Mouse (Mus musculus): ENCODE data around the gene Hcfc1r1. TPM values are rescaled to one million over a fixed set of nuclear protein-coding genes. Genes with fewer than 3 reads are reported as not detected.

Hcfc1r1 gene
- polyA plus RNA-seq, 1 experiment from 2014 or later: 389 TPM

GRCm38 (mm10) chr17:23695801-23696200 lies 22.4 kb downstream of the Hcfc1r1 start:
- no peak overlapping the region for H3K27ac ChIP-seq (ENCODE audit: low read depth, low read length)
- H3K27me3 ChIP-seq (ENCODE audit: control insufficient read depth, insufficient read depth, low read length): peaks cover 35% of the 10 kb centered on the region
- H3K4me3 ChIP-seq (ENCODE audit: low read depth, low read length): no peak overlapping the region
- no peaks in the 10 kb centered on the region for H3K9me3 ChIP-seq (replicated peaks; ENCODE audit: control insufficient read depth, low read length)
- peaks cover 5% of the 10 kb centered on the region for H3K4me1 ChIP-seq (ENCODE audit: control insufficient read depth, insufficient read depth, low read length)
- WGBS (ENCODE audit: insufficient replicate concordance): 15% methylated on average over 3 of the region's 3 CpGs
- no peak for ATAC-seq (replicated peaks; ENCODE audit: insufficient number of reproducible peaks, low FRiP score, low TSS enrichment)
- no peak overlapping the region for H3K9ac ChIP-seq (ENCODE audit: low read depth, low read length)
- no peak overlapping the region for H3K4me2 ChIP-seq
- H3K36me3 ChIP-seq (ENCODE audit: control insufficient read depth, insufficient read depth, low read length): no peaks in the 10 kb centered on the region

- Histone ChIP-seq H3K27ac (ENCODE audit: low read depth, low read length) (no peak overlapping the region), H3K9me3 (replicated peaks; ENCODE audit: control insufficient read depth, low read length) (no peaks in the 10 kb centered on the region), H3K4me1 (ENCODE audit: control insufficient read depth, insufficient read depth, low read length) (peaks cover 5% of the 10 kb centered on the region), H3K27me3 (ENCODE audit: control insufficient read depth, insufficient read depth, low read length) (peaks cover 40% of the 10 kb centered on the region), H3K36me3 (ENCODE audit: control insufficient read depth, insufficient read depth, low read length) (no peaks in the 10 kb centered on the region), H3K4me2 (peak overlapping the region; percentile 99), H3K9ac (ENCODE audit: low read depth, low read length) (peak overlapping the region; percentile 56; the same call in 1 of the 2 replicates), H3K4me3 (ENCODE audit: low read depth, low read length) (peak overlapping the region; percentile 58)
- 1% methylated on average over 86 of the region's 101 CpGs for WGBS (ENCODE audit: insufficient replicate concordance)
- ATAC-seq (replicated peaks; ENCODE audit: insufficient number of reproducible peaks, low FRiP score, low TSS enrichment): 0 out of 2 replicates have a peak, but pooled peaks have one; percentile 5
Measured at GRCm38 (mm10) chr17:23699131-23700077, 26.0 kb downstream of the Hcfc1r1 start.

DNA sequence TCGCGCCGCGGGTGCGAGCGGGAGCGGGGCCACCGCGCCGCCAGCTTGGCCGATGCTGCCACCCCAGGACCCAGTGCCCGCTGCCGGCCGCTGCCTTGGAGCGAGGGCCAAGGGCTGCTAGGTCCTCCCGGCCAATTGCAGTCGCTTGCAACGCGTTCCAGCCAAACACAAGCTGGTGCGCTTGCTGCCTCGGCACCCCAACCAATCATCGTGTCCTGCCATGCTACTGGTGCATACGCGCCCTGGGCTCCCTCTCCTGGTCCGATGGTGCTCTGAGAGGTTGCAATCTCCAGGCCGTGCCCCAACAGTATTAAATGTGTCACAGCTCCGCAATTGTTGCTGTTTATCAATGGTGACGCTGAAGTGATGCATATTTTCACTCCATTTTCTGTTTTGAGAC lies 26.7 kb downstream of the Hcfc1r1 start:
- Histone ChIP-seq H3K4me2 (peak overlapping the region; percentile 99), H3K4me1 (ENCODE audit: control insufficient read depth, insufficient read depth, low read length) (peaks cover 5% of the 10 kb centered on the region), H3K27me3 (ENCODE audit: control insufficient read depth, insufficient read depth, low read length) (peaks cover 44% of the 10 kb centered on the region), H3K9me3 (replicated peaks; ENCODE audit: control insufficient read depth, low read length) (no peaks in the 10 kb centered on the region), H3K4me3 (ENCODE audit: low read depth, low read length) (peak overlapping the region; percentile 58), H3K9ac (ENCODE audit: low read depth, low read length) (peak overlapping the region; percentile 56; the same call in 1 of the 2 replicates), H3K36me3 (ENCODE audit: control insufficient read depth, insufficient read depth, low read length) (no peaks in the 10 kb centered on the region), H3K27ac (ENCODE audit: low read depth, low read length) (no peak overlapping the region)
- ATAC-seq (replicated peaks; ENCODE audit: insufficient number of reproducible peaks, low FRiP score, low TSS enrichment): peak; percentile 89
- WGBS (ENCODE audit: insufficient replicate concordance): 1% methylated on average over 25 of the region's 28 CpGs

DNA sequence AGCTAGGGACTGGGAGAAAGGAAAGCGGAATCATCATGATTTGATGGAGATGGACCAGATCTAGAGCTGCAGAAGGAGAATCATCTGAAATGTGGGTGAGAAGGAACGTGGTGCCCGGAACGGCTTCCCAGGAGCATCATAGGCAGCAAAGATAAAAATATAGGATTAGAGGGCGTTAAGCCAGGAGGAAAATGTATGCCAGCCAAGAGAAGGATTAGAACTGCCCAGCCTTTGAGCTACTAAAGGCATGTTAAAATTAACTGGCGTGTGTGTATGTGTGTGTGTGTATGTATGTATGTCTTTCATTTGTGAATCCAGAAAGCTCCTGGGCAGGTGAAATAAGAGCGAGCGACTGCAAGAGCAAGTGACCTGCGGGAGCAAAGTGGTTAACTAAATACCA lies 29.9 kb downstream of the Hcfc1r1 start:
- no peak overlapping the region for H3K27ac ChIP-seq (ENCODE audit: low read depth, low read length)
- H3K36me3 ChIP-seq (ENCODE audit: control insufficient read depth, insufficient read depth, low read length): no peaks in the 10 kb centered on the region
- no peaks in the 10 kb centered on the region for H3K9me3 ChIP-seq (replicated peaks; ENCODE audit: control insufficient read depth, low read length)
- peaks cover 47% of the 10 kb centered on the region for H3K27me3 ChIP-seq (ENCODE audit: control insufficient read depth, insufficient read depth, low read length)
- no peak for ATAC-seq (replicated peaks; ENCODE audit: insufficient number of reproducible peaks, low FRiP score, low TSS enrichment)
- peaks cover 5% of the 10 kb centered on the region for H3K4me1 ChIP-seq (ENCODE audit: control insufficient read depth, insufficient read depth, low read length)
- no peak overlapping the region for H3K4me2 ChIP-seq
- H3K9ac ChIP-seq (ENCODE audit: low read depth, low read length): no peak overlapping the region
- WGBS (ENCODE audit: insufficient replicate concordance): 81% methylated on average over 9 of the region's 9 CpGs
- H3K4me3 ChIP-seq (ENCODE audit: low read depth, low read length): no peak overlapping the region

DNA sequence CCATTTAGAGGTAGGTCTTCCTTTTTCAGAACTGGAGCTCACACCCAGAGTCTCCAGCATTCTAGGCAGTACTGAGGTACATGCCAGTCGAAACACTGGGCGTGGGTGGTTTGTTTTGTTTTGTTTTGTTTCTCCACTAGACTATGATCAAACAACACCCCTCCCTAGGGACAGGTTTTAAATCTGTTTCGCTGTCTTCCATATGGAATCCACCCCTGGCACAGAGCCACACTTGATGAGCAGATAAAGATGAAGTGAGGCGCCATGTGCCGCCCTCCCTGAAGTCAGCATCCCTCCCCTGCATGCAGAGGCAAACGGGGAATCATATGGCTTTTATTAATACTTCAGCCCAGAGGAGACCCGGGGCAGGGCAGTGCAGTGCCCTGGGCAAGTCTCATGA lies 31.3 kb downstream of the Hcfc1r1 start:
- Histone ChIP-seq H3K27me3 (ENCODE audit: control insufficient read depth, insufficient read depth, low read length) (peaks cover 32% of the 10 kb centered on the region), H3K9ac (ENCODE audit: low read depth, low read length) (no peak overlapping the region), H3K4me2 (no peak overlapping the region), H3K27ac (ENCODE audit: low read depth, low read length) (no peak overlapping the region), H3K4me3 (ENCODE audit: low read depth, low read length) (no peak overlapping the region), H3K9me3 (replicated peaks; ENCODE audit: control insufficient read depth, low read length) (no peaks in the 10 kb centered on the region), H3K4me1 (ENCODE audit: control insufficient read depth, insufficient read depth, low read length) (no peaks in the 10 kb centered on the region), H3K36me3 (ENCODE audit: control insufficient read depth, insufficient read depth, low read length) (no peaks in the 10 kb centered on the region)
- 58% methylated on average over 7 of the region's 7 CpGs for WGBS (ENCODE audit: insufficient replicate concordance)
- ATAC-seq (replicated peaks; ENCODE audit: insufficient number of reproducible peaks, low FRiP score, low TSS enrichment): no peak

- Histone ChIP-seq H3K9me3 (replicated peaks; ENCODE audit: control insufficient read depth, low read length) (no peaks in the 10 kb centered on the region), H3K4me3 (ENCODE audit: low read depth, low read length) (no peak overlapping the region), H3K27me3 (ENCODE audit: control insufficient read depth, insufficient read depth, low read length) (peaks cover 30% of the 10 kb centered on the region), H3K4me2 (no peak overlapping the region), H3K36me3 (ENCODE audit: control insufficient read depth, insufficient read depth, low read length) (no peaks in the 10 kb centered on the region), H3K4me1 (ENCODE audit: control insufficient read depth, insufficient read depth, low read length) (no peaks in the 10 kb centered on the region), H3K9ac (ENCODE audit: low read depth, low read length) (no peak overlapping the region), H3K27ac (ENCODE audit: low read depth, low read length) (no peak overlapping the region)
- ATAC-seq (replicated peaks; ENCODE audit: insufficient number of reproducible peaks, low FRiP score, low TSS enrichment): no peak
- 76% methylated on average over 7 of the region's 7 CpGs for WGBS (ENCODE audit: insufficient replicate concordance)
Measured at GRCm38 (mm10) chr17:23705525-23706104, 32.2 kb downstream of the Hcfc1r1 start.

DNA sequence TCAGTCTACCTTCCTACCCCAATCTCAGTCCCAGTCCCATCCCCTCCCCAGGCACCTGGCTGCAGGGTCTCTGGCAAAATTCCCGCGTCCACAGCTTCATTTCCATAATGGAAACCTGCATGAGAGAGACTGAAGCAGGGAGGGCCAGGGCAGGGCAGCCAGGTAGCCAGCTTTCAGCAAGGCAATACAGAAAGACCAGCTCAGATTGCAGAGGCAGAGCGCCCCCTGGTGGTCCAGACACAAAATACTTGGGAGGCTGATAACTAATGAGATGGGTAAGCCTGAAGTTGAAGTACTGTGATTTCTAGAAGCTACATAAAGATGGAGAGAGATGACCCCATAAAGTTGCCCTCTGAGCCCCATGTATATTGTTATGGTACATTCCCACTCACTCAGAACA lies 32.8 kb downstream of the Hcfc1r1 start:
- no peak overlapping the region for H3K9ac ChIP-seq (ENCODE audit: low read depth, low read length)
- H3K4me3 ChIP-seq (ENCODE audit: low read depth, low read length): no peak overlapping the region
- peaks cover 27% of the 10 kb centered on the region for H3K27me3 ChIP-seq (ENCODE audit: control insufficient read depth, insufficient read depth, low read length)
- no peak overlapping the region for H3K4me2 ChIP-seq
- H3K9me3 ChIP-seq (replicated peaks; ENCODE audit: control insufficient read depth, low read length): no peaks in the 10 kb centered on the region
- no peak overlapping the region for H3K27ac ChIP-seq (ENCODE audit: low read depth, low read length)
- H3K4me1 ChIP-seq (ENCODE audit: control insufficient read depth, insufficient read depth, low read length): no peaks in the 10 kb centered on the region
- 0% methylated on average over 3 of the region's 3 CpGs for WGBS (ENCODE audit: insufficient replicate concordance)
- no peak for ATAC-seq (replicated peaks; ENCODE audit: insufficient number of reproducible peaks, low FRiP score, low TSS enrichment)
- no peaks in the 10 kb centered on the region for H3K36me3 ChIP-seq (ENCODE audit: control insufficient read depth, insufficient read depth, low read length)

DNA sequence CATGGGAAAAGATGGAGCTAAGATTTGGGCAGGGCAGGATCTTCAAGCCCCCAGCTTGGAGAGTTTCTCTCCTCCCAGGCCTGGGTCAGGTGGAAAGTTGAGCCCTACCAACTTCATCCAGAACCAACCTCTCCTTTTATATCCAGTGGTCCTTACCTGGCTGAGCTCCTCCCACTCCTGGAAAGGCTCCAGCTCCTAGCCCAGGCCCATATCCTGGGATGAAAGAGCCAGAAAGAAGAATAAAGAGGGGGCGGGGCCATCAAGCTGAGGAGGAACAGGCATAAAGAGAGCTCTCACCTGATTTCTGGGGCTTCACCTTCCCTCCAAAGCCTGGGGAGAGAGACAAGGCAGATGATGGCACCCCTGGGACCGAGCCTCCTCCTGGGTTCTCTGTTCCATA lies 43.6 kb downstream of the Hcfc1r1 start:
- ATAC-seq (replicated peaks; ENCODE audit: insufficient number of reproducible peaks, low FRiP score, low TSS enrichment): no peak

More for the DNA sequence above, 43.6 kb downstream of the Hcfc1r1 start:
- H3K36me3 ChIP-seq (ENCODE audit: control insufficient read depth, insufficient read depth, low read length): no peaks in the 10 kb centered on the region
- H3K27ac ChIP-seq (ENCODE audit: low read depth, low read length): no peak overlapping the region
- no peak overlapping the region for H3K4me3 ChIP-seq (ENCODE audit: low read depth, low read length)
- WGBS (ENCODE audit: insufficient replicate concordance): 50% methylated on average over 2 of the region's 2 CpGs
- peaks cover 10% of the 10 kb centered on the region; the same call in 1 of the 2 replicates for H3K27me3 ChIP-seq (ENCODE audit: control insufficient read depth, insufficient read depth, low read length)
- H3K9ac ChIP-seq (ENCODE audit: low read depth, low read length): no peak overlapping the region
- no peak overlapping the region for H3K4me2 ChIP-seq
- H3K9me3 ChIP-seq (replicated peaks; ENCODE audit: control insufficient read depth, low read length): no peaks in the 10 kb centered on the region
- no peaks in the 10 kb centered on the region for H3K4me1 ChIP-seq (ENCODE audit: control insufficient read depth, insufficient read depth, low read length)
